Mouse (Mus musculus): ENCODE measurements around the gene Dgcr6.
"Not testable (repeated sequence)": the region's sequence is repeated elsewhere in the genome, so short reads cannot be mapped to it uniquely, and the experiment has no call there.

The Dgcr6 gene

GRCm38 (mm10) chr16:18052731-18053202 lies at the start of gene Dgcr6:
Dgcr6 (plus strand) TSS chr16:18052860.
- peak; percentile 82 to 88 for DNase-seq

DNA sequence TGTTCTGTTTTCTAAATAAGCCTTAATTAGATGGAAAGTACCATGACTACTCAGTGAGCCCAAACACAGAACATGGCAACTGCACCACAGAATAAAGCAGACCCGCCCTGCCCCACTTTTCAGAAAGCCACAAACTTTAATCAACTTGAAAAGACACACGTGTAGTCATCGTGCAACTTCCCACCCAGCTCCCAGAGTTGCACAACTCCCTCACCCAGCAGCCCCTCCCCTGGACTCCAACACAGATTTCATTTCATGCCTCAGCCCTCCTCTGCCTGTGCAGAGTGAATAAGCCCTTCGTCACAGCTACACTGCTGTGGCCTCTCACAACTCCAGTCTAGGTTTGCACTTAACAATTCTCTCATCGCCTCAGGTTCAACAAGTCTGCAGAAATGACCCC lies 48.1 kb upstream of the Dgcr6 start:
- no peak for DNase-seq

- no peak for DNase-seq
Measured at GRCm38 (mm10) chr16:18007083-18007482, 45.6 kb upstream of the Dgcr6 start.

- peak in 1 of 2 experiments; percentile 34 for DNase-seq
Measured at GRCm38 (mm10) chr16:18011101-18011500, 41.6 kb upstream of the Dgcr6 start.

DNA sequence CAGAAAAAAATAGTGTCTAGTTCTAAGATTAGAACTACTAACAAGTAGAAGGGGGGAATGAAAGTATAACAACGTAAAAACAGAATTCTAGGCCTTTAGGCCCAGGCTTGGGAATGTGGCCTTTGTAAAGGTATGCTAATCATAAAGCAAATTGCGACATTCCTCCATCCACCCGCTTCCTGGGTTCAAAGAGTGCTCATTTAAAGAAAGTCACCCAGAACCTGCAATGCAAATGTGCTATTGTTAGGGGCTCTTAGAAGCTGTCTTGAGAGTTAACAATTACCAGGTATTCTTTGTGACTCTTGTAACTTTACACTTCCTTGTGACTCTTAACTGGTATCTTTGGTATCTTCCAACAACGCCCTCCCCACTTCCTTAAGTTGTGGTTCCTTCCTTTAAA lies 36.2 kb upstream of the Dgcr6 start:
- DNase-seq, result not testable (repeated sequence)

- no peak for DNase-seq
Measured at GRCm38 (mm10) chr16:18022780-18023557, 29.7 kb upstream of the Dgcr6 start.

GRCm38 (mm10) chr16:18027371-18027770 lies 25.3 kb upstream of the Dgcr6 start:
- no peak for DNase-seq

DNA sequence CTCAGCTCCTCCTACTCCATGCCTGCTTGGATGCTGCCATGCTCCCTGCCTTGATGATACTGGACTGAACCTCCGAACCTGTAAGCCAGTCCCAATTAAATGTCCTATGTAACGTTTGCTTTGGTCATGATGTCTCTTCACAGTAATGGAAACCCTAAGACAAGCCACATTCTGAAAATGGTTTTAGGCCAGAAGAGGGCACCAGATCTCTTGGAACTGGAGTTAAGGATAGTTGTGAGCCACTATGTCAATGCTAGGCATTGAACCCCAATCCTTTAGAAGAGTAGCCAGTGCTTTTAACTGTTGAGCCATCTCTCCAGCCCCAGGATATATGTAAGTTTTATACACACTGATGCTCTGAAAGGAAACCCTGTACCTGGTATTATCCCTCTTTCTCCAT lies 20.9 kb upstream of the Dgcr6 start:
- peak; percentile 28 to 72 for DNase-seq

- no peak for DNase-seq
Measured at GRCm38 (mm10) chr16:18033289-18033688, 19.4 kb upstream of the Dgcr6 start.

GRCm38 (mm10) chr16:18034286-18034685 lies 18.4 kb upstream of the Dgcr6 start:
- no peak for DNase-seq

DNA sequence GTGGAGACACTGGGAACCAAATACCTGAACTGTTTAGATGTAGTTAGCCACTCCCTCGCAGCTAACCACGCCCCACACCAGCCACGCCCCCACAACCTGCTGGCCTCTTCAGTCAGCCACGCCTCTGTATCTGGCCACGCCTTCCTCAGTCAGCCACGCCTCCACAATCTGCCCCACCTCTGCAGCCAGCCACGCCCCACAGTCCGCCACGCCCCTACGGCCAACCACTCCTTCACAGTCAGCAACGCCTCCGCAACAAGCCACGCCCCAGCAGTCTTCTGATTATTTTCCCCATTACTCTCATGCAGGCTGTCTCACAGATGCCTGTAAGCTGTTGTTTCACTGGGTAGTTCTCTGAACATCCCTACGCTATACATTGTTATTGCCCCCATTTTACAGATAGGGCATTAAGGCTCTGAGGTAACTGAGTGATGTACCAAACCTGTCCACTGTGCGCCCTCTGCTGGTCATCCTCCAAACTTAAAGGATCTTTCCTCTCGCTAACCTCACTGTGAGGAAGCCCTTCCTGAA lies 16.2 kb upstream of the Dgcr6 start:
- peak; percentile 58 to 79 for DNase-seq

GRCm38 (mm10) chr16:18037025-18037424 lies 15.6 kb upstream of the Dgcr6 start:
- no peak for DNase-seq

- peak; percentile 61 to 72 for DNase-seq
Measured at GRCm38 (mm10) chr16:18044991-18045390, 7.7 kb upstream of the Dgcr6 start.

GRCm38 (mm10) chr16:18047660-18048059 lies 5.0 kb upstream of the Dgcr6 start:
- no peak for DNase-seq

DNA sequence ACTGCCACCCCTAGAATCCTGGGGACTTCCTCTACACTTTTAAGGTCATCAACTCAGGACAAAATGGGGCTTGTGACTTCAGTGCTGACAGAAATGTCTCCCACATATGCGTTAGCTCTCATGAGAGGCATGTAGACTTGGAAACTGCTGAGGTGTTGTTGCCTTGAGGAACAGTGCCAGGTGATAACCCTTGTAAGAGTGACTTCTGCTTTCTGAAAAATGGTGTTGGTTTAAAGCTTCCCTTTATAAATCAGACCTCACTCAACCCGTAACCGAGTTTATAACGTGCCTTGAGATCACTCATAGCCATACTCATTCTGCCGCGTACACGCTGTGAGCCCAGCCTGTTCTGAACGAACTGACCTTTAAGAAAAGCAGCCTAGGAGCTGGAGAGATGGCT lies 4.6 kb upstream of the Dgcr6 start:
- DNase-seq, result no peak

DNA sequence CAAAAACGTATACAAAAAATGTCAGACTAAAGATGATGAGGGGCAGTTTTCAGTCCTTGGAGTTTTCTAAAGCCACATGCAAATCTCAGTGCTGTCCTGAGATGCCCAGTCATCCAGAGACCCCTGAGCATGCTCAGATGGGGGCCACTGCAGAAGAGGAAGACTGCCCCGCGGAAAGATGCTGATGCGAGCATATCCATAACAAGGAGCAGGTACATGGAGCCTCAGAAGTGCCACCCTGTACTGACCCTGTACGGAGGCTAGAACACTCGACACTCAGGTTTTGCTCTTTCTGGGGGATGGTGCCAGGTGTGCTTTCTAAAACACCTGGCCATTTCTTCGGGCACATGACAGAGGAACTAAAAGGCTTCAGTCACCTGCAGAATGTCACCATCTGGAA lies 338 bp upstream of the Dgcr6 start:
- DNase-seq, result no peak

- no peak for DNase-seq
Measured at GRCm38 (mm10) chr16:18056215-18056614, 3.6 kb downstream of the Dgcr6 start.

DNA sequence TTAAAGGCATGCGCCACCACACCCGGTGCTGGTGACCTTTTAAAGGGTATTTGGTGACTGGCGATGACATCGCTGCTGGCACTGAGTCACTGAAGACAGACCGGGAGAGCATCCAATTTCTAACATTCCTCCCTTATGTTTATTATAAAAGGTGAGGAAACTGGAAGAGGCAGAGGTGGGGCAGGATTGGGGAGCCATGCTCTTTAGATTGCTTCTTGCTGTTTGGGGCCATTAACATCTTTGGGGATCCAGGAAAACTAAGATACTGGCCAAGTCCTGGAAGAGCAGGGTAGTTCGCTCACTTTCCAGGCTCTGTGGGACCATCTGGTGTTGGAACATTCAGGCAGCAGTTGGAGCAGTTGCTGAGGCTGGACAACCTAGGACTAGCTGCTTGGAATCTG lies 5.7 kb downstream of the Dgcr6 start:
- DNase-seq, result no peak

DNA sequence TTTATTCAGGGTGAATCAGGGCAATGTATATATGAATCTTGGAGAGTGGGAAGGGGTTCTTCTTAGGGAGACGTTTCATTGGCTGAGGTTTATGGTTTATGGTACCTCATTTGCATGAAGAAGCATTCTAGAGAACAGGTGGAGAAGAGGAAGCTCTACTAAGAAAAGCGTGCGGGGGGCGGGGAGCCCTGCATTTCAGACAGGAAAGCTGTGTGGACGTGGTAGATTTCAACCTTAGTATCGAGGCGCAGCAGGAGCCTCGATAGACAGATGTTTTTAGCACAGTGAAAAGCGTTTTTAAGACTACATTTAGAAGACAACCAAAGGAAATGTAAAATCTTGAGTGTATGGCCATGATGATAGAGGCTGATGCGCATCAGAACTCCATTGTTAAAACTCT lies 6.6 kb downstream of the Dgcr6 start:
- no peak for DNase-seq

- no peak for DNase-seq
Measured at GRCm38 (mm10) chr16:18061201-18061600, 8.5 kb downstream of the Dgcr6 start.

- peak; percentile 91 to 95 for DNase-seq
Measured at GRCm38 (mm10) chr16:18066060-18067009, 13.7 kb downstream of the Dgcr6 start.

GRCm38 (mm10) chr16:18068653-18069376 lies 16.2 kb downstream of the Dgcr6 start:
- peak in 1 of 2 experiments; percentile 32 for DNase-seq

DNA sequence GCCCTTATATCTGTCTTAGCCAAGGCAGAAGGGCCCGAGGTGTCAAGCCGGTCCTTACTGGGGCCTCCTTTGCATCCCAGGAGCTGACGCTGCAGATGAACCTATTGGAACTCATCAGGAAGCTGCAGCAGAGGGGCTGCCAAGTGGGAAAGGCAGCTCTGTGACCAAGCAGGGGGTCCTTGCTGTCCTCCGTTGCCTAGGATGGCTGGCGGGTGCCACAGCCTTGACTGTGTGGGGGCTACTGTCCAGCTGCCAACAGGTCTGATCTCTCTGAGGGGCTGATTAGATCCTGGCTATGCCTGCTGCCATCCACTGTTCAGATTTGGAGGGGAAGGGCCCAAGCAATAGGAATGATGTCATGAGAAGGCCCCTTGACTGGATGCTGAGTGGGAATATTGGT lies 18.1 kb downstream of the Dgcr6 start:
- DNase-seq, result peak in 1 of 2 experiments; percentile 13

Measured in kidney, adult 8-10 months (tissue).